In genomic region chr8:75194473-75195071, GRCm38 (mm10) we compare ENCODE assay signal across 14 mouse cellular contexts. TPM values are rescaled to one million over a fixed set of nuclear protein-coding genes. Genes with fewer than 3 reads are reported as not detected.
DNase-seq lines count a peak whose midpoint lies in the region; ATAC-seq and TF ChIP-seq lines count a peak whose summit lies in the region.
"Had no signal": no experiment of that assay in that cellular context is flagged by ENCODE, and none has a peak within 500 bp of the region (broad histone marks: within the 10 kb centered on the region; RNA-seq: fewer than 3 reads in every experiment).

No protein-coding gene starts in this region.

- WGBS in forebrain, embryonic 14.5 days: 27% methylated on average over 4 of the region's 4 CpGs
- WGBS in forebrain, embryonic 15.5 days: 32% methylated on average over 4 of the region's 4 CpGs
- 50% methylated on average over 4 of the region's 4 CpGs for WGBS in lung, embryonic 14.5 days
- 60% methylated on average over 4 of the region's 4 CpGs for WGBS in lung, adult 2 months
- WGBS in neural tube, embryonic 14.5 days: 43% methylated on average over 4 of the region's 4 CpGs

- no peak for TF ChIP-seq POLR2A in lung, adult 2 months (IDR thresholded peaks at IDR 0.05; ENCODE audit: borderline replicate concordance, extremely low read depth, low read depth, low read length)

- H3K4me3 ChIP-seq in forebrain, embryonic 14.5 days (ENCODE audit: low read depth, low read length): no peak overlapping the region
- H3K4me3 ChIP-seq in forebrain, embryonic 15.5 days: no peak overlapping the region
- H3K4me3 ChIP-seq in lung, embryonic 14.5 days (ENCODE audit: low read depth, low read length): no peak overlapping the region
- no peak overlapping the region for H3K4me3 ChIP-seq in lung, adult 2 months (replicated peaks; ENCODE audit: extremely low read depth, low read depth, low read length)
- H3K4me3 ChIP-seq in neural tube, embryonic 14.5 days (ENCODE audit: low read depth, low read length): no peak overlapping the region
- H3K4me3 ChIP-seq: limb, embryonic 13.5 days had no signal

- H3K36me3 ChIP-seq in forebrain, embryonic 14.5 days (ENCODE audit: control insufficient read depth, insufficient read depth, low read length): no peaks in the 10 kb centered on the region
- H3K36me3 ChIP-seq in forebrain, embryonic 15.5 days: no peaks in the 10 kb centered on the region
- no peaks in the 10 kb centered on the region for H3K36me3 ChIP-seq in lung, embryonic 14.5 days (ENCODE audit: insufficient read depth)
- H3K36me3 ChIP-seq in neural tube, embryonic 14.5 days (ENCODE audit: control insufficient read depth, insufficient read depth, low read length): no peaks in the 10 kb centered on the region
- H3K36me3 ChIP-seq: limb, embryonic 13.5 days had no signal

- no peaks in the 10 kb centered on the region for H3K4me1 ChIP-seq in forebrain, embryonic 14.5 days (ENCODE audit: control insufficient read depth, insufficient read depth, low read length)
- H3K4me1 ChIP-seq in forebrain, embryonic 15.5 days: no peaks in the 10 kb centered on the region
- H3K4me1 ChIP-seq in lung, embryonic 14.5 days (ENCODE audit: insufficient read depth): no peaks in the 10 kb centered on the region
- H3K4me1 ChIP-seq in lung, adult 2 months (ENCODE audit: control insufficient read depth, insufficient read depth, low read length): peaks cover 5% of the 10 kb centered on the region
- H3K4me1 ChIP-seq in neural tube, embryonic 14.5 days (ENCODE audit: control insufficient read depth, insufficient read depth, low read length): no peaks in the 10 kb centered on the region
- H3K4me1 ChIP-seq: limb, embryonic 13.5 days had no signal

- H3K4me2 ChIP-seq in forebrain, embryonic 14.5 days (ENCODE audit: low read length): no peak overlapping the region
- no peak overlapping the region for H3K4me2 ChIP-seq in forebrain, embryonic 15.5 days (replicated peaks)
- H3K4me2 ChIP-seq in lung, embryonic 14.5 days: no peak overlapping the region
- H3K4me2 ChIP-seq in neural tube, embryonic 14.5 days (ENCODE audit: low read depth, low read length): no peak overlapping the region
- H3K4me2 ChIP-seq: limb, embryonic 13.5 days had no signal

- ATAC-seq in forebrain, embryonic 14.5 days: 0 out of 2 replicates have a peak, but pooled peaks have one; percentile 15
- no peak for ATAC-seq in forebrain, embryonic 15.5 days (replicated peaks)
- peak; percentile 28; the same call in 1 of the 2 replicates for ATAC-seq in lung, embryonic 14.5 days (ENCODE audit: insufficient read depth)
- peak; percentile 42; the same call in 1 of the 2 replicates for ATAC-seq in neural tube, embryonic 14.5 days (ENCODE audit: low read depth)
- ATAC-seq: forebrain, postnatal 0 days had no signal

- no peak overlapping the region for H3K27ac ChIP-seq in forebrain, embryonic 14.5 days (ENCODE audit: low read depth, low read length)
- no peak overlapping the region for H3K27ac ChIP-seq in forebrain, embryonic 15.5 days (replicated peaks)
- H3K27ac ChIP-seq in lung, embryonic 14.5 days (ENCODE audit: low read depth): no peak overlapping the region
- H3K27ac ChIP-seq in neural tube, embryonic 14.5 days (ENCODE audit: low read depth, low read length): no peak overlapping the region
- H3K27ac ChIP-seq: limb, embryonic 13.5 days had no signal

- DNase-seq in forebrain, embryonic 14.5 days (ENCODE audit: low spot score): no peak
- DNase-seq in lung, embryonic 14.5 days: no peak
- no peak for DNase-seq in lung, adult 2 months
- peak; percentile 30 for DNase-seq in ZHBTc4 (ENCODE audit: low read depth, low spot score)
- DNase-seq in urinary bladder, postnatal 10 days (ENCODE audit: low spot score): no peak
- no peak for DNase-seq in layer of hippocampus, postnatal 36 days
- DNase-seq: cerebellum, adult 11-12 months; forebrain, postnatal 0 days; heart, postnatal 14 days; layer of hippocampus, adult 9-11 months had no signal

- H3K27me3 ChIP-seq in forebrain, embryonic 14.5 days (replicated peaks; ENCODE audit: control insufficient read depth, insufficient read depth, low read length): no peaks in the 10 kb centered on the region
- no peaks in the 10 kb centered on the region for H3K27me3 ChIP-seq in forebrain, embryonic 15.5 days
- H3K27me3 ChIP-seq in lung, embryonic 14.5 days (ENCODE audit: insufficient read depth, low read length): no peaks in the 10 kb centered on the region
- H3K27me3 ChIP-seq in neural tube, embryonic 14.5 days (ENCODE audit: control insufficient read depth, insufficient read depth, low read length): no peaks in the 10 kb centered on the region

- no peaks in the 10 kb centered on the region for H3K9me3 ChIP-seq in forebrain, embryonic 14.5 days (replicated peaks; ENCODE audit: control insufficient read depth, low read length)
- H3K9me3 ChIP-seq in forebrain, embryonic 15.5 days: no peaks in the 10 kb centered on the region
- H3K9me3 ChIP-seq in lung, embryonic 14.5 days (ENCODE audit: low read depth, low read length): no peaks in the 10 kb centered on the region
- no peaks in the 10 kb centered on the region for H3K9me3 ChIP-seq in neural tube, embryonic 14.5 days (ENCODE audit: control insufficient read depth, low read length)
- H3K9me3 ChIP-seq: limb, embryonic 13.5 days had no signal

- no peak overlapping the region for H3K9ac ChIP-seq in forebrain, embryonic 14.5 days (ENCODE audit: low read length)
- H3K9ac ChIP-seq in forebrain, embryonic 15.5 days (replicated peaks): no peak overlapping the region
- H3K9ac ChIP-seq in lung, embryonic 14.5 days: no peak overlapping the region
- H3K9ac ChIP-seq in neural tube, embryonic 14.5 days (replicated peaks; ENCODE audit: low read depth, low read length): no peak overlapping the region
- H3K9ac ChIP-seq: forebrain, postnatal 0 days; limb, embryonic 13.5 days had no signal

- no peak for TF ChIP-seq CTCF in lung, embryonic 14.5 days (IDR thresholded peaks at IDR 0.05; ENCODE audit: low read depth)
- no peak for TF ChIP-seq CTCF in lung, adult 2 months (IDR thresholded peaks at IDR 0.05; ENCODE audit: insufficient read depth, low read length)

RNA-seq across cellular contexts. Expression of gene Rasd2, which starts 19.2 kb away (rescaled TPM):
- polyA plus RNA-seq in forebrain, embryonic 14.5 days (2014; fragmentation: Nextera tagmentation; extraction: Ambion mirVana): 0.52 and 0.94 TPM in 2 replicates
- 0.80 and 1.4 TPM in 2 replicates for polyA plus RNA-seq in forebrain, embryonic 15.5 days (2015; fragmentation: Nextera tagmentation; extraction: Ambion mirVana)
- 0.78 and 1.2 TPM in 2 replicates for polyA plus RNA-seq in lung, embryonic 14.5 days (2014; fragmentation: Nextera tagmentation; extraction: Ambion mirVana)
- polyA plus RNA-seq in lung, adult 2 months (2012; rRNA removed): 3.6 and 5.9 TPM in 2 replicates
- 3.1 TPM in 2 replicates for polyA plus RNA-seq in neural tube, embryonic 14.5 days (2014; fragmentation: Nextera tagmentation; extraction: Ambion mirVana)
- total RNA-seq in layer of hippocampus, postnatal 36 days (2021): 10 to 100 TPM; 65.5 to 79.8 TPM
- total RNA-seq: monocyte, adult 5-6 weeks had no signal
